Mouse (Mus musculus): ENCODE measurements around the gene Syngr3. TPM values are rescaled to one million over a fixed set of nuclear protein-coding genes. Genes with fewer than 3 reads are reported as not detected.
"Not testable (repeated sequence)": the region's sequence is repeated elsewhere in the genome, so short reads cannot be mapped to it uniquely, and the experiment has no call there.

The Syngr3 gene
- polyA plus RNA-seq, 1 experiment from 2014 or later, result 0.07 TPM

- Histone ChIP-seq H3K9ac (no peak overlapping the region), H3K4me3 (replicated peaks) (peak overlapping the region; percentile 9; the same call in 1 of the 2 replicates), H3K4me2 (peak overlapping the region; percentile 89), H3K27me3 (no peaks in the 10 kb centered on the region), H3K36me3 (replicated peaks) (peaks cover 13% of the 10 kb centered on the region), H3K4me1 (replicated peaks) (peaks cover 75% of the 10 kb centered on the region), H3K27ac (replicated peaks) (peak overlapping the region; percentile 88), H3K9me3 (replicated peaks) (no peaks in the 10 kb centered on the region)
- 9% methylated on average over 5 of the region's 5 CpGs for WGBS (ENCODE audit: insufficient replicate concordance)
- peak; percentile 20; the same call in 1 of the 2 replicates for ATAC-seq (ENCODE audit: insufficient read depth)
Measured at GRCm38 (mm10) chr17:24672141-24672540, 17.6 kb downstream of the Syngr3 start.

DNA sequence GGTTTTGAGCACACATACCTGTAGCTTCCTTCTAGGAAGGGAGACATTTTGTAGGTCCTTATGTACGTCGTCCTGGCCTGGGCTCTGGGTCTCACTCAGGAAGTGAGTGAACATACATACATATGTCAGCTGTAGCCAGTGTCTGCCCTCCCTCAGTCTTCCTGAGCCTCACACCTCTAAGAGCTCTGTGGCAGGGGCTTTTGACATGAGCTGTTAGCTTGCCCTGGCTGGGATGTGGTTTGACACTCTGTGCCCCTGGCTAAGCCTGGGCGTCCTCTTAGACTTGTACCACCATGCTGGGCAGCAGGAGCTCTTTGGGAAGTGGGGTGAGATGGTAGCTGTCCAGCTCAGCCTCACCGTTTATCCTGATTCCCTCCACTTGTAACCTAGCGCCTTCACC is 18.4 kb downstream of the Syngr3 start:
- 41% methylated on average over 5 of the region's 5 CpGs for WGBS (ENCODE audit: insufficient replicate concordance)
- H3K4me2 ChIP-seq, result peak overlapping the region; percentile 89
- peak overlapping the region; percentile 94 for H3K9ac ChIP-seq
- peak overlapping the region; percentile 92 for H3K4me3 ChIP-seq (replicated peaks)
- peak overlapping the region; percentile 88; the same call in 1 of the 2 replicates for H3K27ac ChIP-seq (replicated peaks)
- peaks cover 71% of the 10 kb centered on the region for H3K4me1 ChIP-seq (replicated peaks)
- H3K27me3 ChIP-seq, result no peaks in the 10 kb centered on the region
- H3K36me3 ChIP-seq (replicated peaks), result peaks cover 5% of the 10 kb centered on the region
- ATAC-seq (ENCODE audit: insufficient read depth), result no peak
- H3K9me3 ChIP-seq (replicated peaks), result no peaks in the 10 kb centered on the region

DNA sequence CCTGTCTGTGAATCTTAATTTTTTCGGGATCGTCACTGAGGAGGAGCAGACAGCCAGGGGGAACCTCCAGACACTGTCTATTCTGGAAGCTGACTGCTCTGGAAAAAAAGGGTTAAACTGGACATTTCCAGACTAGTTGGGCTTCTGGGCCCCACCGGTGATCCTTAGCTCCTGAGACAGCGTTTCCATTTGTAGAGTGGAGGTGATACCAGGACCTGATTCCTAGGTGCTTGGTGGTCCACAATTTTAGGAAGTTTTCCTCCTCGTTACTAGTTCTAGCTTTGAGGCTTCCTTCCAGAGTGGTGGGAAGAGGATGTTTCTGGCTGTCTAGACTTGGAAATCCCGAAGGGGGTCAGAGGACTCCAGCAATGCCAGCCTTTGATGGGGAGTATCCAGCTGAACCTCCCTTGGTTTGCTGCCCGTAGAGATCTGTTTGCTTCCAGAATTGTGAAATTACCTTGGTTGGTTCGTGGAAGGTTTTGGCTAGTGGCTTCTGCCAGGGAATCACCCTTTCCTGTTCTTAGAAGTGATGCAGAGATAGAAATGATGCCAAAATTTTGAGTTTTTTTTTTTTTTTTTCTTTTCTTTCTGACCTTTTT is 19.4 kb downstream of the Syngr3 start:
- 2% methylated on average over 8 of the region's 8 CpGs for WGBS (ENCODE audit: insufficient replicate concordance)
- Histone ChIP-seq H3K4me1 (replicated peaks) (peaks cover 66% of the 10 kb centered on the region), H3K9me3 (replicated peaks) (no peaks in the 10 kb centered on the region), H3K27ac (replicated peaks) (peak overlapping the region; percentile 88), H3K36me3 (replicated peaks) (0 out of 2 replicates have a peak, but pooled peaks cover 3% of the 10 kb centered on the region), H3K27me3 (0 out of 2 replicates have a peak, but pooled peaks cover 5% of the 10 kb centered on the region), H3K4me2 (peak overlapping the region; percentile 89), H3K9ac (peak overlapping the region; percentile 94), H3K4me3 (replicated peaks) (peak overlapping the region; percentile 92)
- ATAC-seq (ENCODE audit: insufficient read depth), result no peak

DNA sequence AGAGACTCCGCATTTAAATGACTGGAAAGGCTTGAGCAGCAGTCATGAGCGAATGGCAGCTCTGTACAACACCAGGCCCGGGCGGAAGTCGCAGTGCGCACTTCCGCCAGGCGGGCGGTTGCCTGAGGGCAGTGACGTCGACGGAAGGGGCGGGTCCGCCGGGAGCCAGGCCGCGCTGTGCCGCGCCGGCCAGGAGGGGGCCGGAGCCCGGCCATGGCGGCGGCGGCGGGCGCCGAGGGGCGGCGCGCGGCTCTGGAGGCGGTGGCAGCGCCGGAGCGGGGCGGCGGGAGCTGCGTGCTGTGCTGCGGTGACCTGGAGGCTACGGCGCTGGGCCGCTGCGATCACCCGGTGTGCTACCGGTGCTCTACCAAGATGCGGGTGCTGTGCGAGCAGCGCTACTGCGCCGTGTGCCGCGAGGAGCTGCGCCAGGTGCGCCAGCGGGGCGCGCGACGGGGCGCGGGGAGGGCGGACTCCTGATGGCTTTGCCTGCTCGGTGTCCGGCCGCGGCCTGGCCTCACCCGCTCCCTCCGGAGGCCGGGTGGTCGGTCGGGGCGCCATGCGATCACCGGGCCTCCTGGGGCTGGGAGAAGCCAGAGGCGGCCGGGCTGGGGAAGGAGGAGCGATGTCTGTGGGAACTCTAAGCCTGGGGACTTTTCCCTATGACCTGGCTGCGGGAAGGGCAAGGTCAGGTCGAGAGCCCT is 20.1 kb downstream of the Syngr3 start, which contains the start of gene Zfp598:
Gene Zfp598, plus strand, starts transcription at position 143 of the 701 bp plus-strand sequence.
- Histone ChIP-seq H3K27me3 (peaks cover 5% of the 10 kb centered on the region; the same call in 1 of the 2 replicates), H3K9me3 (replicated peaks) (no peaks in the 10 kb centered on the region), H3K36me3 (replicated peaks) (0 out of 2 replicates have a peak, but pooled peaks cover 3% of the 10 kb centered on the region), H3K9ac (peak within 1 kb of the TSS; percentile 94), H3K4me1 (replicated peaks) (peaks cover 64% of the 10 kb centered on the region), H3K4me3 (replicated peaks) (peak within 1 kb of the TSS; percentile 92), H3K27ac (replicated peaks) (peak within 1 kb of the TSS; percentile 88), H3K4me2 (peak within 1 kb of the TSS; percentile 89)
- peak; percentile 95 for ATAC-seq (ENCODE audit: insufficient read depth)
- under 1% methylated on average over 79 of the region's 80 CpGs for WGBS (ENCODE audit: insufficient replicate concordance)

GRCm38 (mm10) chr17:24669214-24669544 is 20.6 kb downstream of the Syngr3 start:
- H3K4me1 ChIP-seq (replicated peaks), result peaks cover 59% of the 10 kb centered on the region
- H3K4me2 ChIP-seq, result peak overlapping the region; percentile 89
- peak overlapping the region; percentile 88 for H3K27ac ChIP-seq (replicated peaks)
- H3K9ac ChIP-seq, result 0 out of 2 replicates have a peak overlapping the region, but pooled peaks have one; percentile 94
- ATAC-seq (ENCODE audit: insufficient read depth); H3K36me3 ChIP-seq (replicated peaks); H3K27me3 ChIP-seq; H3K9me3 ChIP-seq (replicated peaks): not testable (repeated sequence)
- peak overlapping the region; percentile 92 for H3K4me3 ChIP-seq (replicated peaks)
- 5% methylated on average over 15 of the region's 15 CpGs for WGBS (ENCODE audit: insufficient replicate concordance)

- H3K36me3 ChIP-seq (replicated peaks), result no peaks in the 10 kb centered on the region
- no peak overlapping the region for H3K4me2 ChIP-seq
- no peaks in the 10 kb centered on the region for H3K9me3 ChIP-seq (replicated peaks)
- peaks cover 5% of the 10 kb centered on the region; the same call in 1 of the 2 replicates for H3K27me3 ChIP-seq
- no peak overlapping the region for H3K4me3 ChIP-seq (replicated peaks)
- 17% methylated on average over 6 of the region's 6 CpGs for WGBS (ENCODE audit: insufficient replicate concordance)
- no peak overlapping the region for H3K27ac ChIP-seq (replicated peaks)
- no peak overlapping the region for H3K9ac ChIP-seq
- no peak for ATAC-seq (ENCODE audit: insufficient read depth)
- H3K4me1 ChIP-seq (replicated peaks), result peaks cover 44% of the 10 kb centered on the region
Measured at GRCm38 (mm10) chr17:24667416-24667815, 22.3 kb downstream of the Syngr3 start.

- not testable (repeated sequence) for H3K4me2 ChIP-seq; H3K27me3 ChIP-seq; H3K4me3 ChIP-seq (replicated peaks); H3K36me3 ChIP-seq (replicated peaks); H3K9me3 ChIP-seq (replicated peaks); H3K9ac ChIP-seq; ATAC-seq (ENCODE audit: insufficient read depth); H3K27ac ChIP-seq (replicated peaks)
- peaks cover 40% of the 10 kb centered on the region for H3K4me1 ChIP-seq (replicated peaks)
- WGBS (ENCODE audit: insufficient replicate concordance), result 55% methylated on average over 7 of the region's 7 CpGs
Measured at GRCm38 (mm10) chr17:24667011-24667410, 22.7 kb downstream of the Syngr3 start.

GRCm38 (mm10) chr17:24658017-24658758 is 31.6 kb downstream of the Syngr3 start, which contains the start of gene Npw:
TSS of gene Npw (minus strand) at chr17:24658457.
- WGBS (ENCODE audit: insufficient replicate concordance), result 3% methylated on average over 47 of the region's 47 CpGs
- no peak within 1 kb of the TSS for H3K27ac ChIP-seq (replicated peaks)
- peak within 1 kb of the TSS; percentile 70 for H3K4me2 ChIP-seq
- 0 out of 2 replicates have a peak, but pooled peaks have one; percentile 12 for ATAC-seq (ENCODE audit: insufficient read depth)
- H3K4me1 ChIP-seq (replicated peaks), result peaks cover 16% of the 10 kb centered on the region
- H3K9me3 ChIP-seq (replicated peaks), result no peaks in the 10 kb centered on the region
- H3K36me3 ChIP-seq (replicated peaks), result no peaks in the 10 kb centered on the region
- peak within 1 kb of the TSS; percentile 40 for H3K4me3 ChIP-seq (replicated peaks)
- H3K9ac ChIP-seq, result peak within 1 kb of the TSS; percentile 20; the same call in 1 of the 2 replicates
- H3K27me3 ChIP-seq, result peaks cover 61% of the 10 kb centered on the region

- Histone ChIP-seq H3K4me3 (replicated peaks) (no peak overlapping the region), H3K36me3 (replicated peaks) (no peaks in the 10 kb centered on the region), H3K27ac (replicated peaks) (no peak overlapping the region), H3K27me3 (peaks cover 81% of the 10 kb centered on the region), H3K9me3 (replicated peaks) (no peaks in the 10 kb centered on the region), H3K4me1 (replicated peaks) (peaks cover 26% of the 10 kb centered on the region), H3K9ac (no peak overlapping the region), H3K4me2 (no peak overlapping the region)
- 60% methylated on average over 4 of the region's 4 CpGs for WGBS (ENCODE audit: insufficient replicate concordance)
- ATAC-seq (ENCODE audit: insufficient read depth), result no peak
Measured at GRCm38 (mm10) chr17:24654969-24655368, 34.8 kb downstream of the Syngr3 start.

DNA sequence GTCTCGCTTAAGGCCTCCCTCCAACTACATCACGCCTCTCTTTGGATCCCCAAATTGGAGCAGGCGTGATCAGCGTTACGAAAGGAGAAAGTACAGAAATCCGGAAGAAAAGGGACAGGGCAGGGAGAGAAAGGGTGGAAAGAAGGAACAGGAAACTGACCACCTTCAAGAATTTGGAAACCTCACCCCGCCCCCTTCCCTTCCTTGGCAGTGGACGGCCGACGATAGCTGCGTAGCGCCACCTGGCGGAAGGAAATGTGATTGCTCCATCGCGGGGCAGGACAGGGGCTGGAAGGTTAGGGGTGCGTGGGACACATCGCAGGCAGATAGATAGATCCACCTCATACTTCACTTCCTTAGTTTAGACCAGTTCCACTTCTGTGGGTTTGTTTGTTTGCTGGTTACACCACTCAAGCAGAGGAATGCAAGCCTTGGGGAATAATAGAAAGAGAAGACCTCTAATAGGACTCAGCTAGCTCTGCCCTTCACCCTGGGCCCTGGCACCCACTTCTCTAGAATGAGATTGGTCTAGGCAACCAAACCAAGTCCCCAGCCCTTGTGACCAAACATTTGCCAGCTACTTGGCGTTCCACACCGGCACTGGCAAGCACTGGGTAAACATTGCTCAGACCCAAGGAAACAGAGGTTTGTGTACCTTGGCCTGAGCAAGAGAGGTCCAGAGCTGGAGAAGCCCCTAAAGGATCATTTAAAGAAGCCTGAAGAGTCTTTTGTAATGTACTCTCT is 35.6 kb downstream of the Syngr3 start:
- H3K27me3 ChIP-seq, result peaks cover 81% of the 10 kb centered on the region
- no peak overlapping the region for H3K27ac ChIP-seq (replicated peaks)
- H3K9ac ChIP-seq, result no peak overlapping the region
- peaks cover 32% of the 10 kb centered on the region for H3K4me1 ChIP-seq (replicated peaks)
- 0 out of 2 replicates have a peak, but pooled peaks have one; percentile 24 for ATAC-seq (ENCODE audit: insufficient read depth)
- 6% methylated on average over 19 of the region's 19 CpGs for WGBS (ENCODE audit: insufficient replicate concordance)
- H3K4me3 ChIP-seq (replicated peaks), result no peak overlapping the region; the same call in 1 of the 2 replicates
- H3K36me3 ChIP-seq (replicated peaks), result no peaks in the 10 kb centered on the region
- peak overlapping the region; percentile 57 for H3K4me2 ChIP-seq
- H3K9me3 ChIP-seq (replicated peaks), result no peaks in the 10 kb centered on the region
